Mouse (Mus musculus) liver, embryonic 11.5 days (tissue): ENCODE measurements at regions not wholly inside any gene's neighbourhood (a gene's known extent, or its start where the extent isn't known, plus 50 kb on each side); places are given as distances from the start of the nearest gene placed in this dataset.
A peak's percentile ranks its signal among the peaks of the same experiment; 100 is the strongest.

Source experiments
- ATAC-seq: fragments of 200-750 bp; cut with Nextera tagmentation; replicated peaks from 2 replicates; pipeline ENCODE4 v1.8.0; 2017; ENCODE audit warnings: moderate number of reproducible peaks, mild to moderate bottlenecking, moderate TSS enrichment, moderate library complexity; ENCODE audit not compliant: low FRiP score
- DNase-seq: peaks from one replicate; pipeline ENCODE4 v3.0.0-alpha.2; 2017; ENCODE audit warnings: low spot score
- H3K27ac ChIP-seq: fragments of 300-500 bp; sonication (generic); 2 replicates; pipeline ENCODE4 v1.5.1; 2014; ENCODE audit warnings: mild to moderate bottlenecking, low read depth, low read length, control low read depth
- H3K27me3 ChIP-seq: fragments of 300-500 bp; sonication (generic); replicated peaks from 2 replicates; pipeline ENCODE4 v1.6.1; 2014; ENCODE audit warnings: low read length, mixed read lengths; ENCODE audit not compliant: control insufficient read depth, insufficient read depth
- H3K36me3 ChIP-seq: fragments of 300-500 bp; sonication (generic); 2 replicates; pipeline ENCODE4 v1.6.1; 2014; ENCODE audit warnings: mild to moderate bottlenecking, low read length, moderate library complexity, mixed read lengths; ENCODE audit not compliant: control insufficient read depth, insufficient read depth
- H3K4me1 ChIP-seq: fragments of 300-500 bp; sonication (generic); replicated peaks from 2 replicates; pipeline ENCODE4 v1.6.1; 2014; ENCODE audit warnings: low read length, mixed read lengths; ENCODE audit not compliant: control insufficient read depth, insufficient read depth
- H3K4me2 ChIP-seq: fragments of 300-500 bp; sonication (generic); 2 replicates; pipeline ENCODE4 v1.6.1; 2014; ENCODE audit warnings: mild to moderate bottlenecking, control low read depth, moderate library complexity
- H3K4me3 ChIP-seq: fragments of 300-500 bp; sonication (generic); 2 replicates; pipeline ENCODE4 v1.5.1; 2014; ENCODE audit warnings: low read depth, low read length, control low read depth
- H3K9ac ChIP-seq: fragments of 300-500 bp; sonication (generic); 2 replicates; pipeline ENCODE4 v1.6.1; 2014; ENCODE audit warnings: low read depth, low read length, control low read depth
- H3K9me3 ChIP-seq: fragments of 300-500 bp; sonication (generic); 2 replicates; pipeline ENCODE4 v1.6.1; 2016; ENCODE audit warnings: low read length, inconsistent platforms, mixed read lengths; ENCODE audit not compliant: control insufficient read depth
- WGBS: fragments of 180-500 bp; shearing (Covaris S2); extraction: QIAGEN DNeasy Blood & Tissue Kit; methylation state at CpG from one replicate; pipeline ENCODE4 v1.1.7; 2014; 5-methylcytosine and 5-hydroxymethylcytosine counted together

GRCm38 (mm10) chr8:89788296-89788695 is 559.8 kb downstream of the Tox3 start:
- H3K9me3 ChIP-seq = no peaks in the 10 kb centered on the region
- H3K9ac ChIP-seq = no peak overlapping the region
- H3K27ac ChIP-seq = no peak overlapping the region
- H3K36me3 ChIP-seq = no peaks in the 10 kb centered on the region
- H3K4me2 ChIP-seq = no peak overlapping the region
- no peaks in the 10 kb centered on the region for H3K4me1 ChIP-seq
- H3K27me3 ChIP-seq = 0 out of 2 replicates have a peak, but pooled peaks cover 3% of the 10 kb centered on the region
- 71% methylated on average over 10 of the region's 10 CpGs for WGBS
- DNase-seq (no peak), ATAC-seq (no peak)
- no peak overlapping the region for H3K4me3 ChIP-seq

GRCm38 (mm10) chr8:89787050-89787905 is 560.9 kb downstream of the Tox3 start:
- no peak overlapping the region for H3K27ac ChIP-seq
- no peak overlapping the region for H3K9ac ChIP-seq
- no peaks in the 10 kb centered on the region for H3K4me1 ChIP-seq
- WGBS = 70% methylated on average over 17 of the region's 17 CpGs
- 0 out of 2 replicates have a peak, but pooled peaks cover 3% of the 10 kb centered on the region for H3K27me3 ChIP-seq
- H3K36me3 ChIP-seq = no peaks in the 10 kb centered on the region
- H3K4me2 ChIP-seq = no peak overlapping the region
- no peaks in the 10 kb centered on the region for H3K9me3 ChIP-seq
- no peak for ATAC-seq
- H3K4me3 ChIP-seq = no peak overlapping the region
- DNase-seq = no peak

GRCm38 (mm10) chr8:89785011-89785410 is 563.1 kb downstream of the Tox3 start:
- Histone ChIP-seq H3K4me2 (no peak overlapping the region), H3K27me3 (0 out of 2 replicates have a peak, but pooled peaks cover 3% of the 10 kb centered on the region), H3K9ac (no peak overlapping the region), H3K4me1 (no peaks in the 10 kb centered on the region), H3K9me3 (no peaks in the 10 kb centered on the region), H3K27ac (no peak overlapping the region), H3K4me3 (no peak overlapping the region), H3K36me3 (no peaks in the 10 kb centered on the region)
- DNase-seq = peak; percentile 43
- WGBS = 21% methylated on average over 7 of the region's 7 CpGs
- ATAC-seq = 0 out of 2 replicates have a peak, but pooled peaks have one; percentile 45

- no peak for ATAC-seq
- Histone ChIP-seq H3K27me3 (0 out of 2 replicates have a peak, but pooled peaks cover 3% of the 10 kb centered on the region), H3K9me3 (no peaks in the 10 kb centered on the region), H3K4me1 (no peaks in the 10 kb centered on the region), H3K36me3 (no peaks in the 10 kb centered on the region), H3K4me3 (no peak overlapping the region), H3K4me2 (no peak overlapping the region), H3K9ac (no peak overlapping the region), H3K27ac (no peak overlapping the region)
- no peak for DNase-seq
- WGBS = 75% methylated on average over 5 of the region's 5 CpGs
These were observed 564.8 kb downstream of the Tox3 start for GRCm38 (mm10) chr8:89783311-89783710.

- WGBS = 36% methylated on average over 4 of the region's 4 CpGs
- DNase-seq (no peak), ATAC-seq (no peak)
- Histone ChIP-seq H3K4me1 (no peaks in the 10 kb centered on the region), H3K27ac (no peak overlapping the region), H3K9ac (no peak overlapping the region), H3K36me3 (no peaks in the 10 kb centered on the region), H3K4me3 (no peak overlapping the region), H3K4me2 (no peak overlapping the region), H3K27me3 (no peaks in the 10 kb centered on the region), H3K9me3 (no peaks in the 10 kb centered on the region)
These were observed 581.8 kb downstream of the Tox3 start for GRCm38 (mm10) chr8:89766387-89766786.

GRCm38 (mm10) chr8:89759531-89759930 is 588.6 kb downstream of the Tox3 start:
- no peaks in the 10 kb centered on the region for H3K36me3 ChIP-seq
- DNase-seq (no peak), ATAC-seq (no peak)
- H3K27me3 ChIP-seq = no peaks in the 10 kb centered on the region
- no peak overlapping the region for H3K27ac ChIP-seq
- H3K9me3 ChIP-seq = no peaks in the 10 kb centered on the region
- no peak overlapping the region for H3K4me3 ChIP-seq
- H3K4me1 ChIP-seq = no peaks in the 10 kb centered on the region
- no peak overlapping the region for H3K4me2 ChIP-seq
- no peak overlapping the region for H3K9ac ChIP-seq
- 86% methylated on average over 5 of the region's 5 CpGs for WGBS

- Histone ChIP-seq H3K4me2 (no peak overlapping the region), H3K9ac (no peak overlapping the region), H3K4me3 (no peak overlapping the region), H3K9me3 (no peaks in the 10 kb centered on the region), H3K27ac (no peak overlapping the region), H3K4me1 (no peaks in the 10 kb centered on the region), H3K36me3 (no peaks in the 10 kb centered on the region), H3K27me3 (no peaks in the 10 kb centered on the region)
- 79% methylated on average over 10 of the region's 10 CpGs for WGBS
- no peak for DNase-seq
- no peak for ATAC-seq
These were observed 589.4 kb downstream of the Tox3 start for GRCm38 (mm10) chr8:89758695-89759094.

GRCm38 (mm10) chr8:89755951-89756350 is 592.2 kb downstream of the Tox3 start:
- ATAC-seq (no peak), DNase-seq (no peak)
- no peak overlapping the region for H3K27ac ChIP-seq
- H3K27me3 ChIP-seq = no peaks in the 10 kb centered on the region
- H3K9me3 ChIP-seq = no peaks in the 10 kb centered on the region
- H3K4me2 ChIP-seq = no peak overlapping the region
- H3K4me3 ChIP-seq = no peak overlapping the region
- H3K36me3 ChIP-seq = no peaks in the 10 kb centered on the region
- no peak overlapping the region for H3K9ac ChIP-seq
- WGBS = 52% methylated on average over 3 of the region's 3 CpGs
- H3K4me1 ChIP-seq = no peaks in the 10 kb centered on the region

- no peaks in the 10 kb centered on the region for H3K27me3 ChIP-seq
- ATAC-seq = no peak
- no peaks in the 10 kb centered on the region for H3K4me1 ChIP-seq
- H3K36me3 ChIP-seq = no peaks in the 10 kb centered on the region
- WGBS = 73% methylated on average over 3 of the region's 3 CpGs
- H3K4me3 ChIP-seq = no peak overlapping the region
- no peak overlapping the region for H3K4me2 ChIP-seq
- H3K27ac ChIP-seq = no peak overlapping the region
- DNase-seq = no peak
- H3K9me3 ChIP-seq = no peaks in the 10 kb centered on the region
- H3K9ac ChIP-seq = no peak overlapping the region
These were observed 596.9 kb downstream of the Tox3 start for GRCm38 (mm10) chr8:89751201-89751600.
